Mouse (Mus musculus) MEL (cell line): ENCODE results near the gene Cspg5.

Experiments
- CHD2 ChIP-seq: IDR thresholded peaks from 2 replicates; pipeline ENCODE4 v1.6.1; 2011; ENCODE audit warnings: low read length, improper control_type of control experiment
- CTCF ChIP-seq, 3 experiments: IDR thresholded peaks in 2 of 3; conservative IDR thresholded peaks in 1 of 3; 2 replicates each; pipeline ENCODE4 v1.5.1; 2011 to 2012; ENCODE audit warnings: low read length in 3 of 3, low read depth in 2 of 3, mild to moderate bottlenecking in 2 of 3, improper control_type of control experiment in 1 of 3, inconsistent platforms in 1 of 3, mixed read lengths in 1 of 3, moderate library complexity in 1 of 3; ENCODE audit not compliant: control insufficient read depth in 1 of 3, insufficient read depth in 1 of 3, poor library complexity in 1 of 3, severe bottlenecking in 1 of 3
- EP300 ChIP-seq, 2 experiments: IDR thresholded peaks; 2 replicates each; pipeline ENCODE4 v1.6.1; 2011; ENCODE audit warnings: improper control_type of control experiment in 2 of 2, low read length in 2 of 2, low read depth in 1 of 2, mild to moderate bottlenecking in 1 of 2
- GATA1 ChIP-seq: IDR thresholded peaks from 2 replicates; pipeline ENCODE4 v1.6.1; 2011; ENCODE audit warnings: low read depth, low read length, improper control_type of control experiment
- MAFK ChIP-seq: IDR thresholded peaks from 2 replicates; pipeline ENCODE4 v1.6.1; 2011; ENCODE audit warnings: low read depth, mild to moderate bottlenecking, low read length, improper control_type of control experiment, borderline replicate concordance
- MAX ChIP-seq: IDR thresholded peaks from 2 replicates; pipeline ENCODE4 v1.6.1; 2011; ENCODE audit warnings: low read length, improper control_type of control experiment
- MEF2A ChIP-seq: IDR thresholded peaks from 2 replicates; pipeline ENCODE4 v1.6.1; 2014; ENCODE audit warnings: low read depth, mild to moderate bottlenecking, inconsistent platforms, low read length, improper control_type of control experiment; ENCODE audit not compliant: poor library complexity, insufficient replicate concordance, severe bottlenecking; ENCODE audit errors: extremely low read depth
- MXI1 ChIP-seq: IDR thresholded peaks from 2 replicates; pipeline ENCODE4 v1.6.1; 2011; ENCODE audit warnings: mild to moderate bottlenecking, low read depth, low read length, improper control_type of control experiment
- NRF1 ChIP-seq: IDR thresholded peaks from 2 replicates; pipeline ENCODE4 v1.6.1; 2014; ENCODE audit warnings: low read depth, mild to moderate bottlenecking, inconsistent platforms, low read length, improper control_type of control experiment, moderate library complexity; ENCODE audit not compliant: poor library complexity, insufficient read depth, severe bottlenecking
- POLR2A ChIP-seq, 2 experiments: IDR thresholded peaks; 2 replicates each; pipeline ENCODE4 v1.6.1; 2011 to 2012; ENCODE audit warnings: low read length in 2 of 2, mild to moderate bottlenecking in 2 of 2, control low read depth in 1 of 2, improper control_type of control experiment in 1 of 2, low read depth in 1 of 2, moderate library complexity in 1 of 2; ENCODE audit not compliant: control insufficient read depth in 1 of 2, insufficient read depth in 1 of 2, poor library complexity in 1 of 2
- RAD21 ChIP-seq: IDR thresholded peaks from 2 replicates; pipeline ENCODE4 v1.6.1; 2011; ENCODE audit warnings: mild to moderate bottlenecking, low read depth, low read length, improper control_type of control experiment
- RCOR1 ChIP-seq: IDR thresholded peaks from 2 replicates; pipeline ENCODE4 v1.6.1; 2012; ENCODE audit warnings: low read depth, mild to moderate bottlenecking, inconsistent platforms, low read length, improper control_type of control experiment
- TAL1 ChIP-seq: IDR thresholded peaks from 2 replicates; pipeline ENCODE4 v1.6.1; 2012; ENCODE audit warnings: mild to moderate bottlenecking, inconsistent platforms, low read length, moderate library complexity, mixed read lengths
- USF1 ChIP-seq: IDR thresholded peaks from 2 replicates; pipeline ENCODE4 v1.6.1; 2014; ENCODE audit warnings: low read depth, mild to moderate bottlenecking, inconsistent platforms, low read length, improper control_type of control experiment, moderate library complexity

DNA sequence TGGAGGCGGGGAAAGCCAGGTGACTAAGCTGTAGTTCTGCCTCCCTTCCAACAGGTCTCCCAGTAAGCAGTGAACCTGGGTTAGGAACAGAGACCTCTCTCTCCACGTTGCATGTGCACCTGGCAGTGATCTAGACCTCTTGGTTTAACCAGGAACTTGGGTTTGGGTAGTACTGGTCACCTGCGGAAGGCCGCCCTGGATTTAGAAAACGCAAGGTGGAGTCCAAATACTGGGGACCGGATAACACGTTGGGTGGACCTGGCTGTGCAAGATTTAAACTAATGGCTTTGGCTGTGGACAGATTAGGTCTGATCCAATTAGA, 945 bp downstream of the Cspg5 start:
- TF ChIP-seq RAD21 (no peak), USF1 (no peak), CTCF (IDR thresholded peaks at IDR 0.05 in 2 of 3, conservative IDR thresholded peaks at IDR 0.05 in 1 of 3; ENCODE audit: control insufficient read depth in 1 of 3, insufficient read depth in 1 of 3, low read depth in 2 of 3, low read length in 3 of 3, poor library complexity in 1 of 3, severe bottlenecking in 1 of 3) (no peak), CHD2 (no peak), RCOR1 (no peak), EP300 (IDR thresholded peaks at IDR 0.05; ENCODE audit: low read depth in 1 of 2, low read length in 2 of 2) (no peak), MAX (no peak), MAFK (no peak), POLR2A (IDR thresholded peaks at IDR 0.05; ENCODE audit: control insufficient read depth in 1 of 2, insufficient read depth in 1 of 2, low read depth in 1 of 2, low read length in 2 of 2, poor library complexity in 1 of 2) (no peak), MEF2A (no peak), MXI1 (no peak), GATA1 (no peak), NRF1 (no peak), TAL1 (no peak)
